Mouse (Mus musculus): ENCODE data around the gene Ap3m1. TPM values are rescaled to one million over a fixed set of nuclear protein-coding genes. Genes with fewer than 3 reads are reported as not detected.
"Not testable (repeated sequence)": the region's sequence is repeated elsewhere in the genome, so short reads cannot be mapped to it uniquely, and the experiment has no call there.

Gene Ap3m1
- 10 to 100 TPM; 27.9 to 33.0 (median 30.6) TPM for total RNA-seq (2022)

DNA sequence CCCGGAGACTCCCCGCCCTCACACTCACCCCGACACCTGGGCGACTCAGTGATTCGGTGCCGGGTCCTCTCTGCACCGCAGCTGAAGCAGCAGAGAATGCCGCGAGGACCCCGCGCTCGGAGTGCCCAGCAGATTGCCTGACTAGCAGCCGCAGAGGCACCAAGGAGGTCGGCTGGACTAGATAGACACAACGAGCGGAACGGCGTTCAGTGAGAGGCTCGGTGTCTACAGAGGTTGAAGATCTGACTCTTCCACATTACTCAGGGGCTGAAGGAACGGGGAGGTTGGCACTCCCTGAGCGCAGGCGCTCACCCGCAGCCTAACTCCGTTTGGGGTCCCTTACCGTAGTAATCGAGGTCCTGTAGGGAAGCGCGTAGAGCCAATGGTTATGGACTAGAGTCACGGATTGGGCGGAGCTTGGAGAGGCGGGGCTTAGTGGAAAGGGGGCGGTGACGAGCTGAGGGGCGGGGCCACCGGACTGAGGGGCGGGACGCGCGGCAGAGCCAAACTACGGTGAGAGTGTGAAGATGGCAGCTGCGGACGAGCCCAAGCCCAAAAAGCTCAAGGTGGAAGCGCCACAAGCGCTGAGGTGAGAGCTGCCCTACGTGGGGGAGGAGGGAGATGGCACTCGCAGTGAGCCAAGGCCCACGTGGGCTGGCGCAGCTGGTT is at the start of gene Ap3m1, which contains the start of gene Adk:
Ap3m1 (minus strand) TSS at position 397 of the 669 bp plus-strand sequence.
Adk (plus strand) TSS at position 463 of the 669 bp plus-strand sequence.
- peak; percentile 86 to 88 for DNase-seq (ENCODE audit: low spot score in 2 of 2)

DNA sequence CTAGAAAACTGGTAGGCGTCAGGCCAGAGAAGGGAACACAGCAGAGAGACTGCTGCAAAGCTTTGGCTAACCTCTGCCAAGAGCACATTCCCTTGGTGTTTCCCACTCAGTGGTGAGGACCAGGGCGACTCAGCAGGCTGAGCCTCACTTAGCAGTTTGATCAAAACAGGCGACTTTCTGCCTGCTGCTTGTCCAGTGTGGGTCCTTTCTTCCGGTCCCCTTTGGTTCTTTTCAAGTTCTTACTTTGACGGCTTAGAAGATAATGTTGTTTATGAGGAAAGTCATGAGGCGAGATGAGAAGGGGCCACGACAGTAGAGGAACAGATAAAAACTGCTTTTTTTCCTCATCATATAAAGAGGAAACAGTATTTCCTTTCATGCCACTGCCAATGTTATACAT is 49.3 kb upstream of the Ap3m1 start:
- no peak for DNase-seq (ENCODE audit: low spot score in 2 of 2)

DNA sequence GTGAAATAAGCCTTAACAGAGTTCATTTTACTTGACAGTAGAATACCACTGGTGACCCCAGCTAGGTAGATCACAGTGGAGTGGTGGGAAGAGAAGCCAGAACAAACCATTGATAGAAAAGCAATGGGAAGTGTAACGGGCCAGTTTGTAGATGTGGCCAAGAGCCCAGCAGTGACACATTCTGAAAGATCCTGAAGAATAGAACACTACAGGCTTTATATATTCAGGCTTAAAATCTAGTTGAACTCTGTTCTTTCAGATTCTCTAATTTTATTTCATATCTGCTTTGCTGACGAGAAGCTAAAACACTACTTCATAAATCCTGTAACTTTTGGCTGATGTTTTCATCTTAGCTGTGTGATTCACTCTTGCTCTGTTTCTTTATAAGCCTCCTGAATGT is 48.6 kb upstream of the Ap3m1 start:
- DNase-seq (ENCODE audit: low spot score in 2 of 2): no peak

DNA sequence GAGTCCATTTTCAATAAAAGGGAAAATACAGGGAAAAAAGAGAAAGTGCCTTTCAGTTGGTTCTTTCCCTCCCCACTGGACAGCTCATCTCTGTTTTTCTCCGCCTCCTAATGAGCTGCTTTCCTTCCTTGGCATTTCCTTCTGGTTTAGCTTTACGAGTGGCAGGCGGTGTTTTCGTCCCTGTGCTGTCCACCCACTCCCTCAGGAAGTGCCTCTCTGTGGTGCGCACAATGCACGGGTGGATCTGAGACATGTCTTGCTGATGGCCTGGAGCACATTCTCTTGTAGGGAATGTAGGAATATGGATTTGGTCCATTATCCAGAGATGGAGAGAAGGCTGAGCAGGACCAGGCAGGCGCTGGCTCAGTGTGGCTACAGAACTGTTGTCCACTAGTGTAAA is 47.1 kb upstream of the Ap3m1 start:
- DNase-seq (ENCODE audit: low spot score in 2 of 2): no peak

DNA sequence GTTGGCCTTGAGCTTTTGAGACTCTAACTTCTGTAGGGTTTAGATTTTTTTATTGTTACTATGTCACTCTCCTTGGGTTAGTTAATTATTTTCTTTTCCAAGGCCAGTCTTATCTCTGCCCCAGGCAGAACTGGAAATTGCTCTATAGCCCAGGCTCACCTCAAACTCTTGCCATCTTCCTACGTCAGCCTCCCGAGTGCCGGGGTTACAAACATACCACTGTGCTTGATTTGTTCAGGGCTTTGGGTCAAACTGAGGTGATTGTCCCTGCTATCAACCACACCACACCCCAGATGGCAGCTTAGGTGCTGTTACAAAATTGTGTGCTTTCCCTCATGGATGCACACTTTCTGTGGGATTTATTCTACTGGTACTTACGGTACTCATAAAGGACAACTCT is 44.4 kb upstream of the Ap3m1 start:
- no peak for DNase-seq (ENCODE audit: low spot score in 2 of 2)

DNA sequence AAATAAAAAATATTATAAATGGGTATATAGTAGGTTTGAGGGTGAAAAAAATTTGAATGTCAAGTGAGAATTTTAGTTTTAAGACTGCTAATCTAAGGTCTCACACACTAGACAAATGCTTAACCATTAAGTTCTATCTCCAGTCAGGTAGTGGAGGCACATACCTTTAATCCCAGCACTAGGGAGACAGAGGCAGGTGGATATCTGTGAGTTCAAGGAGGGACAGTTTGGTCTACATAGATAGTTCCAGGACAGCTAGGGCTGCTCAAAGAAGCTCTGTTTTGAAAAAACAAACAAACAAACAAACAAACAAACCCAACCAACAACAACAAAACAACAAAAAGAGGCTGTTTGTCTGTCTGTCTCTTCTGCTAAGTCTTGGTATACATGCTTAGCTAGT is 44.0 kb upstream of the Ap3m1 start:
- DNase-seq (ENCODE audit: low spot score in 2 of 2): no peak

DNA sequence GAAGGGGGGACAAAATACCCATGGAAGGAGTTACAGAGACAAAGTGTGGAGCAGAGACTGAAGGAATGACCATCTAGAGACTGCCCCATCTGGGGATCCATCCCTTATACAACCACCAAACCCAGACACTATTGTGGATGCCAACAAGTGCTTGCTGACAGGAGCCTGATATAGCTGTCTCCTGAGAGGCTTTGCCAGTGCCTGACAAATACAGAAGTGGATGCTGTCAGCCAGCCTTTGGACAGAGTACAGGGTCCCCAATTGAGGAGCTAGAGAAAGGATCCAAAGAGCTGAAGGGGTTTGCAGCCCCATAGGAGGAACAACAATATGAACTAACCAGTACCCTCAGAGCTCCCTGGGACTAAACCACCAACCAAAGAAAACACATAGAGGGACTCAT is 41.9 kb upstream of the Ap3m1 start:
- not testable (repeated sequence) for DNase-seq (ENCODE audit: low spot score in 2 of 2)

DNA sequence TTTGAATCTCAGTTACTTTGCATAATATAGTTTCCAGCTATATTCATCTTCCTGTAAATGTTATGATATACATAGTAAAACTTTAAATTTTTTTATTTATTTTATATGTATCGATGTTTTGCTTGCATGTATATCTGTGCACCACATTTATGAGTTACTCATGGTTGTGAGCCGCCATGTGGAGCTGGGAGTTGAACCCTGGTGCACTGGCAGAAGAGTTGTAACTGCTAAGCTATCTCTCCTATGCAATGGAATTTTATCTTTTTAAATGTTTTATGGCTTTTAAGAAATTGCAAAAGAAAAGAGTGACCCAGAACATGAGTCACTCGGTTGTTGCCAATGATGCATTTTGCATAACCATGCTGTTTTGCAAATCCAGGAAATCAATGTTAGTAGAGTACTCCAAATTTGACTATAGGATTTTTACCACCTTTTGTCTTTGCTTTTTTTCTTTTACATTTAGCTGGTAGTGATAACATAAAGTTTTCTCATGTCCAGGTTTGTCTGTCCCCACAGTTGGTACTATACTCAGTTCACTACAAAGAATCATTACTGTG is 38.7 kb upstream of the Ap3m1 start:
- no peak for DNase-seq (ENCODE audit: low spot score in 2 of 2)

DNA sequence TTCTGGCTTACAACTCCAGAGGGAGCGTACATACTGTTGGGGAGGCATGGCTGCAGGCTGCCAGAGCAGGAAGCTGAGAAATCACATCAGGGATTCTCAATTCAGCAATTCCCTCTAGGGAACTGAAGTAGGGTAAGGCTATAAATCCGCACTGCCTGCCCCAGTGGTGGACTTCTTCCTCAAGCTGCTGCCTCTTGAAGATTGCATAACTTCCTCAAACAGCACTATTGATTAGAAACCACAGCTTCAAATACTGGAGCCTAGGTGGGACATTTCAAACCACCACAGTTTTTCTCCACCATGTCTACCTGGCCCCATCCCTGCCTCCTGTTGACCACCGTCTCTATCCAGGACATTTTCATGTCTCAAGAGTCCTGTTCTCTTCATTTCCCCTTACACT is 38.1 kb upstream of the Ap3m1 start:
- no peak for DNase-seq (ENCODE audit: low spot score in 2 of 2)

DNA sequence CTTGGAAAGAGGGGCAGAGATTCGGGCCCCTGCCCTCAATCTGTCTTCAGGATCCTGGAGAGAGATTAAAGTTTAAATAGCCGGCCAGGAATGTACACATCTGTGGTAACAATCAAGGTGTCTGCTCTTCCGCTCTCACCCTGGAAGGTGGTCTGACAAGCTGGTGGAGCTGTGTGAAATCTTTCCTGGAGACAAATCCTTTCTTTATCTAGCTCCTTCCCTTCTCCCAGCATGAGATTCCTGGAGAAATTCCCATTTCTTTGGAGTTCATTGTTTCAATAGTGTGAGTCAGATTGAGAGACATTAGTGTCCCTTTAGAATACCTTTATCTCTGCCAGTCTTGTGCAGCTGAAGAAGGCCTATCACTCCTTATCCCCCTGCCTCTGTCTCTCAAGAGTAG is 36.4 kb upstream of the Ap3m1 start:
- DNase-seq (ENCODE audit: low spot score in 2 of 2): no peak

DNA sequence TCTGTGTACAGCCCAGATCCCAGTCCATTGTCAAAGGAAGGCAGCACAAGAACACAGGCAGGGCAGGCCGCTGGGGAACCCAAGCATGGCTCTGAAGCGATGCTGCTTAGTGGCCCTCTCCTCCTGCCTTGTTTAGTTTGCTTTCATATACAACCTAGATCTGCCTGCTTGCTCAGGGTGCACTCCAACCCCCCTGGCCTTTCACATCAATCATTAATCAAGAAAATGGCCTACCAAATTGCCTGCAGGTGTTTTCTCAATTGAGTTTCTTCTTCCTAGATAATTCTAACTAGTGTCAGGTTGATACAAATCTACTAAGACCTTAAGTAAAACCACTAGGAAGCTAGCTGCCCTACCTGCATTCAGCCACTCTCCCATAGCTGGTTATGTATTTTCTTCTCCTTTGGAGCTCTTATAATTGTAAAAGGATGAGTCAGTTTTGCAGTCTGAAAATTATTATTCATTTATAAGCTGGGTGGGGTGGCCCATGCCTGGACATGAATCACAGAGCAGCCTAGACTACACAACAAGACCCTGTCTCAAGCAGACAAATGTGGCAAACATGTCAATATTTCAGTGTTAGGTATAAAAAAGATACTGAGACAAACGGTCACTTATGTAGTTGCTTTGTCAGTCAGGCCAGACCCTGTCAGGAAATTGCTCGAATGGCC is 35.2 kb upstream of the Ap3m1 start:
- no peak for DNase-seq (ENCODE audit: low spot score in 2 of 2)

DNA sequence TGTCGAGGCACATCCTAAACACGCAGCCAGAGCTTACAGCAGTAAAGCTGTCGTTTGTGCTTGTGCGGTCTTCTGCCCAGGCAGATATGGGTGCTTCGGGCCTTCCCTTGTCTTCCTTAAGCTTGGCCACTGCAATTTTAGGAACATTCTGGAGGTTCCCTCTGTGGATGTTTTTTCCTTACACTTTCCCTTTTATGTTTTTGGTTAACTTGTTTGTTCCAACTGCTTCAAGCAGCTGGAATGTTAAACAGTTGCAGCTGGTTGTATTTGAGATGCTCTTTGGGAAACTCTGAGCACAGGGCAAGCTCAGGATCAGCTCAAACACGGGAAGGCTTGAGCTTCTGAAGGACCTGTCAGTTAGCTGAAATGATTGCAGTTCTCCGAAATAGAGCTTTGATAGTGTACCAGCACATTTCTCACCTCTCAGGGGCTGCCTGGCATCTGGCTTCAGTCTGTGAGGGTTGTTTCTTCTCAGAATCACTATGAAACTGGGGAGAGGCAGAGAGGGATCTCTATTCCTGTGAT is 34.6 kb upstream of the Ap3m1 start:
- DNase-seq (ENCODE audit: low spot score in 2 of 2): no peak

DNA sequence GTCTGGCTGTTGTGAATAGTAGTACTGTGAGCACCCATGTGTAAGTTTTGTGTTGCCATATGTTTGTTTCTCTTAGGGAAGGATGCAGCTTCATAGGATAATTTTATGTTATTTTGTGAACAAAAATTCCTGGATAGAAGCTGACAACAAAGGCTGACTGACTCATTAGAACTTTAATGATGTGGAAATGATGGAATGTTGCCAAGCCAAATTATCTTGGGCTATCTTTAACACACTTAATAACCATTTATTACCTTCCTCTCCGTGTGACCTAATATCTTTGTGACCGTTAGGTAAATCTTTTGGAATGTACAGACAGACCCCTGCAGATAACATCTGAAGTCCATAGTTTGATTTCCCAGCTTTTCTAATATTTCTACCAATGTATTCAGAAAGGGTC is 33.8 kb upstream of the Ap3m1 start:
- DNase-seq (ENCODE audit: low spot score in 2 of 2): no peak

DNA sequence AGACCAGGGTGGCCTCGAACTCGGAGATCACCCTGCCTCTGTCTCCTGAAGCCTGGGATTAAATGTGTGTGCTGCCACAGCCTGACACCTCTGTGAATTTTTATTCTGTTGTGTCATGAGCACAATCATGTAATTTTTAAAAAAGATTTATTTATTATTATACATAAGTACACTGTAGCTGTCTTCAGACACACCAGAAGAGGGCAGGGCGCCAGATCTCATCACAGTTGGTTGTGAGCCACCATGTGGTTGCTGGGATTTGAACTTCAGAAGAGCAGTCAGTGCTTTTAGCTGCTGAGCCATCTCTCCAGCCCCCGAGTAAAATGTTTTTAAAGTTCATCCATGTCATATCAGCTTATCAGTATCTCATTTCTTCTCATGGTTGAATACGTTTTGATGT is 33.4 kb upstream of the Ap3m1 start:
- DNase-seq (ENCODE audit: low spot score in 2 of 2): no peak

DNA sequence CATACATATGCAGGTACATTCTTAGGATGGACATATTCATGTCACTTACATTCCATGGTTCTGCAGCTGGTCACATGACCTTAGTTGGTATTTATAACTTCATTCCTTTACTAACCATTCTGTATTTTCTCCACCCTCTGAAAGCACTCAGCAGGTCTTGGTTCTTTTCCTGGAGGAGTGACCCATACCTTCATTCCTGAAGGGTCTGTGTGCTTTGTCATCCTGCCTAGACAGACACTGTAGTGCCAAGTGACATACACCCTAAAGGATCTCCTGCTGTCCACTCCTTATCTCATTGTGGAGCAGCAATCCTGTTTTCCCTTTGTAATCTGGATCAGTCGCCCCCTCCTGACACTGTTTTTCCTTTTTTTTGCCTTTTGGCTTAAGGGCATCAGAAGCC is 30.5 kb upstream of the Ap3m1 start:
- DNase-seq (ENCODE audit: low spot score in 2 of 2): no peak

DNA sequence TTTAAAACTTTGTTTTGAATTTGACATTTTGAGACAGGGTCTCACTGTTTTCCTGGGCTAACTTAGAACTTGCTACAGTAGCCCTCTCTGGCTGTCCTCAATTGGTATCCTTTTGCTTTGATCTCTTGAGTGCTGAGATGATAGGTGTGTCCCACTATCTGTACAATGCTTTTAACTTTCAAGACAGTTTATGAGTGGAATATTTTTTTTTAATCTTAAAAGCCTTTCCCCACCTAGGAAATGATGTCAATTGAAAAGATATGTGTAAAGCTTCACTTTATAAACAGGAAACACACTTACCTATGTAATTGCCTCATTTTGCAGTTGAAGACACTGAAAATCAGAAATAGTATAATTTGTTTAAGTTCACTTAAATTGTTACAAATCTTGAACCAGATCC is 26.2 kb upstream of the Ap3m1 start:
- DNase-seq (ENCODE audit: low spot score in 2 of 2): no peak

DNA sequence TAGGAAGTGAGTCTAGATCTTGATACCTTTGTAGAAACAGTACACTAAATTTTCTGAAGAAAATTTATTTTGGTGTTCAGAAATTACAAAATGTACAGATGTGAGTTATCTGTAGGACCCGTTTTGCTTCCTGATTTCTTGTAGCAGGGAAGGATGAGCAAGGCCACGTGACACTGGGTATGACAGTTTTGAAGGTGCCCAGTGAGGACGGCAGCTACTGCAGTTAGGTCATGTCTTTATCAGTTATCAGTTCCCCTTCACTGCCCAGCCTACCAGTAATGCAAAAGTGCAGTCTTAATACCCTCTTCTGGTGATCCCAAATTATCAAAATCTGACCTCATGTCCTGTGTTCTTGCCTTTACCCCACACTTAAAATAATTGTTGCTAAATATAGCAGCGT is 25.6 kb upstream of the Ap3m1 start:
- DNase-seq (ENCODE audit: low spot score in 2 of 2): no peak

DNA sequence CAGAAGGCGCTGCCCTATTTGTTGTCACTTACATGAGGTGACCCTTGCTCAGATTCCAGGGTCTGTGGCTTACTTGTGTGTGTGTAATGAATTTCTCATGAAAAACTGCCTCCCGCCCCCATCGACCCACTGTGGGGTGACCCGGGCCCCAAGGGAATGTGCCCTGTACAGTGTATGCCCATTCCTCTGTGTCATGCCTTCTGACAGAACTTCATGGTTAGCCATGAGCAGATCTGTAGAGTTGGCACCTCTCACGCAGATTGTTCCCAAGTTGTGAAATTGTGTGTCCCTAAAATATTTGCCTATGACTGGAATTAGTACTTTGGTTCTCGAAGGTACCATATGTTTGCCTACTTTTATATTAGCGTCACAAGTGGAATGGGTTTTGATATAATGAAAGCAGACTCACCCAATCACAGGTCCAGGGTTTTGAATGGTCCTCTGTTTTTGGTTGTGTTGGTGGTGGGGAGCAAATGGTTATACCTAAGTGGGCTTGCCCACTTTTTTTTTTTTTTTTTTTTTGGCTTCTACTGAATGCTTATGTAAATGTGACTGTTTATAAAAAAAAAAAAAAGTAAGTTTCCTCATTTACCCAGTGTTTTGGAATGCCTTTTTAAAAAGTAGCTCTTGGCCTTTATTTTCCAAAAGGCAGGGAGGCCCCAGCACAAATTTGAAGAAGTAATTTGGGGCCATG is 24.3 kb upstream of the Ap3m1 start:
- peak in 1 of 2 experiments; percentile 17 for DNase-seq (ENCODE audit: low spot score in 2 of 2)

DNA sequence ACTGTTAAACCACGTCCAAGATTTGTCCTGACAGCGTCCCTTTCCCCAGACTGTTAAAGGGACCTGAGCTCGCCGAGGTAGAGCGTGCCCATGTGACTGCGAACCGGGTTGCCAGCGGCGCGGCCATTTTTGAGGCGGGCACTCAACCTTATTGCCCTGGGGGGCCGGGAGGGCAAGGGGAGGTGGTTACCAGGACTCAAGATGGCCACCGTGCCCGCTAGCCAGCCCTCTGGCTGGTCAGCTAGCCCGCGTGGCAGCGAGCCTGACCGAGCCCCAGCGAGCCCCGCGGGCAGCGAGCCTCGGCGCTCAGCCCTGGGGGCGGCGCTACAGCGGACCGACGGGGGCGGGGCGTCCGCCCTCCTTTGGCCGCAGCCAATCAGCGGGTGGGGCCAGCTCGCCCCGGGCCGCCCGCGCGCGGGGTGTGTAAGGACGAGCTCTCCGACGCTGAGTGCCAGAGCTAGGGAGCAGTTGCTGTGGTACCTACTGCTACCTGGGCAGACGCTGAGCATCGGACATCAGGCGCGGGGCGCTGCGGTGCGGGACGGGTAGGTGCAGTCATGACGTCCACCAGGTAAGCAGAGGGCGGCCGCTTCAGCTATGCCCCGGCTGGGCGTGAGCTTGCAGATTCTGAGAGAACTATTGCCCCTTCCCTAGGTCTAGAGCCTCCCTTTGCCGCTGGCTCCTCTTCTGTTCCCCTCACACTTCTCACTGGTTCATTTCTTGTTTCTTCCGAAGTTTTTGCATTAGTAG is 23.6 kb upstream of the Ap3m1 start:
- peak; percentile 90 to 94 for DNase-seq (ENCODE audit: low spot score in 2 of 2)

DNA sequence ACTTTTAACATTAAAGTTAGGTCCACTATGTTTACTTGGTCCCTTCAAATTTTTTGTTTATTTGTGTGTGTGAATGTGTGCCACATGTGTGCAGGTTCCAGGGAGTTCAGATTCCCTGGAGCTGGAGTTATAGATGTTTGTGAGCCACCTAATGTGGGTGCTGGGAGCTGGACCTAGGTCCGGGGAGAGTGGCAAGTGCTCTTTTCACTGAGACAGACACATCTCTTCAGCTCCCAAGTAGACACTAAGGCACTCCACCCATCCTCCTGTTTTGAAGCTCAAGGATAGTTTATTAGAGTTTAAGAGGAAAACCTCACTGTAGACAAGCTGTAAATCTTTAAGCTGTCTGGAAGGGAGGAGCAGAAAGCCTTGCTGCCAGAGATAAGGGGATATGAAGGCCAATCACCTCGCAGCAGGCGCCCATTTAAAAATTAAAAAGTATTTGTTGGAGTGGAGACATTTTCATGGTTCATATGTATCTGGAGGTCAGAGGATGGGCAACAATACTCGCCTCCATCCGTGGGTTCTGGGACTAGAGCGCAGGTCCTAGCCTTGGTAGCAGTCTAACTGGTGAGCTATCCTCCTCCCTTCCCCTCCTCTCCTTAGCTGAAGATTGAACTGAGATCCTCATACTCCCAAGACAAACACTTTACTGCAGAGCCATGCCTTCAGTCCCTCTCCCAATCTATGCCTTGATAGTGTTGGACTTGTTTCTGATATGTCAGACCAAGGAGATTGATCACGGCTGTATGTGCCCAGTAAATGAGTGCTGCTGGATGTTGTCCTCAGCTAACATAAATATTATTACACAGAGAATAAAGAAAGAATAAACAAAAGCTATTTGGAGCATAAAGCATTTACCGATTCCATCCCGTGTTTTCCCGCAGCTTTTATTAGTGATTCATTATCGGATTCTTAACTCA is 22.4 kb upstream of the Ap3m1 start:
- DNase-seq (ENCODE audit: low spot score in 2 of 2): no peak
